Mouse (Mus musculus) midbrain, postnatal 0 days (tissue): ENCODE data around the gene Gm12216. TPM values are rescaled to one million over a fixed set of nuclear protein-coding genes. Genes with fewer than 3 reads are reported as not detected.

Source experiments
- ATAC-seq: fragments of 200-750 bp; cut with Nextera tagmentation; 2 replicates; pipeline ENCODE4 v1.8.0; 2017; ENCODE audit warnings: moderate number of reproducible peaks, mild to moderate bottlenecking, moderate TSS enrichment, moderate library complexity; ENCODE audit not compliant: low FRiP score
- DNase-seq: peaks from one replicate; pipeline ENCODE4 v3.0.0-alpha.2; 2015; ENCODE audit warnings: low spot score
- H3K27ac ChIP-seq: fragments of 300-500 bp; sonication (generic); 2 replicates; pipeline ENCODE4 v1.5.1; 2014; ENCODE audit warnings: low read depth, mild to moderate bottlenecking, low read length, mixed read lengths
- H3K27me3 ChIP-seq: fragments of 300-500 bp; sonication (generic); 2 replicates; pipeline ENCODE4 v1.6.1; 2014; ENCODE audit warnings: low read length, control low read depth, mixed read lengths; ENCODE audit not compliant: insufficient read depth
- H3K36me3 ChIP-seq: fragments of 300-500 bp; sonication (generic); 2 replicates; pipeline ENCODE4 v1.6.1; 2014; ENCODE audit warnings: low read length, control low read depth, mixed read lengths; ENCODE audit not compliant: insufficient read depth
- H3K4me1 ChIP-seq: fragments of 300-500 bp; sonication (generic); 2 replicates; pipeline ENCODE4 v1.6.1; 2014; ENCODE audit warnings: mild to moderate bottlenecking, control low read depth, antibody characterized with exemption, low read length, mixed read lengths; ENCODE audit not compliant: insufficient read depth
- H3K4me2 ChIP-seq: fragments of 300-500 bp; sonication (generic); 2 replicates; pipeline ENCODE4 v1.6.1; 2014; ENCODE audit warnings: low read depth, mild to moderate bottlenecking, low read length, mixed read lengths; ENCODE audit not compliant: poor library complexity, severe bottlenecking
- H3K4me3 ChIP-seq: fragments of 300-500 bp; sonication (generic); 2 replicates; pipeline ENCODE4 v1.5.1; 2014; ENCODE audit warnings: low read depth, mild to moderate bottlenecking, low read length, moderate library complexity
- H3K9ac ChIP-seq: fragments of 300-500 bp; sonication (generic); replicated peaks from 2 replicates; pipeline ENCODE4 v1.6.1; 2014; ENCODE audit warnings: mild to moderate bottlenecking, low read length, moderate library complexity, mixed read lengths; ENCODE audit not compliant: poor library complexity, severe bottlenecking
- H3K9me3 ChIP-seq: fragments of 300-500 bp; sonication (generic); 2 replicates; pipeline ENCODE4 v1.6.1; 2016; ENCODE audit warnings: low read length, control low read depth
- CTCF ChIP-seq: IDR thresholded peaks from 2 replicates; pipeline ENCODE4 v1.5.1; 2016; ENCODE audit warnings: antibody characterized with exemption, mild to moderate bottlenecking
- WGBS: fragments of 180-500 bp; shearing (Covaris S2); extraction: QIAGEN DNeasy Blood & Tissue Kit; methylation state at CpG from one replicate; pipeline ENCODE4 v1.1.7; 2014; 5-methylcytosine and 5-hydroxymethylcytosine counted together
- microRNA-seq: library from miRNA; unstranded; fragments of <30 nt; microRNA quantifications from one replicate; pipeline ENCODE4, GENCODE M21; 2016; ENCODE audit warnings: borderline number of aligned reads
- polyA plus RNA-seq: library from polyadenylated mRNA; unstranded; fragments of >200 nt; fragmentation: Nextera tagmentation; extraction: Ambion mirVana; gene quantifications from 2 replicates; pipeline ENCODE4 v1.2.1, GENCODE M21; 2015
- total RNA-seq: library from RNA; depleted of rRNA; stranded (reverse); fragments of >200 nt; gene quantifications from 2 replicates; pipeline ENCODE4 v1.2.3, GENCODE M21; 2014; rRNA removed

Gm12216 gene
- total and polyA plus RNA-seq, 2 experiments from 2014 or later = 0.65 TPM; not detected in 1

DNA sequence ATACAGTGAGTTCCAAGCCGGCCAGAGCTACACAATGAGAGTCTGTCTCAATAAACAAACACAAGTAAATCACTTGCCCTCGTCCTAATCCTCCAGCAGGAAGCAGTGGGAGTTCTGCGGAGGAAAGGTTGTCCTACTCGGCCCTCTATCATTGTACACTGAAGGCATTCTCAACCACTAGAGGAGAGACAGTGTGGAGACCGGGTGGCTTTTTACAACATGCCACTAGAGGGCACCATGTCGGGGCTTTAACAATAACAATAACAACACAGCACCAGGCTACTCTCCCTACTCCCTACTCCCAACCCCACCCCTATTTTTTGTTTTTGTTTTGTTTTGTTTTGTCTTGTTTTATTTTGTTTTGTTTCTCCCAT, 121.5 kb downstream of the Gm12216 start:
- no peak overlapping the region for H3K4me2 ChIP-seq
- ATAC-seq (peak; percentile 49; the same call in 1 of the 2 replicates), DNase-seq (peak; percentile 50)
- no peaks in the 10 kb centered on the region for H3K9me3 ChIP-seq
- peak; percentile 58 for TF ChIP-seq CTCF
- H3K36me3 ChIP-seq = no peaks in the 10 kb centered on the region
- H3K9ac ChIP-seq = no peak overlapping the region
- no peaks in the 10 kb centered on the region for H3K4me1 ChIP-seq
- no peaks in the 10 kb centered on the region for H3K27me3 ChIP-seq
- no peak overlapping the region for H3K4me3 ChIP-seq
- 34% methylated on average over 6 of the region's 6 CpGs for WGBS
- no peak overlapping the region for H3K27ac ChIP-seq

DNA sequence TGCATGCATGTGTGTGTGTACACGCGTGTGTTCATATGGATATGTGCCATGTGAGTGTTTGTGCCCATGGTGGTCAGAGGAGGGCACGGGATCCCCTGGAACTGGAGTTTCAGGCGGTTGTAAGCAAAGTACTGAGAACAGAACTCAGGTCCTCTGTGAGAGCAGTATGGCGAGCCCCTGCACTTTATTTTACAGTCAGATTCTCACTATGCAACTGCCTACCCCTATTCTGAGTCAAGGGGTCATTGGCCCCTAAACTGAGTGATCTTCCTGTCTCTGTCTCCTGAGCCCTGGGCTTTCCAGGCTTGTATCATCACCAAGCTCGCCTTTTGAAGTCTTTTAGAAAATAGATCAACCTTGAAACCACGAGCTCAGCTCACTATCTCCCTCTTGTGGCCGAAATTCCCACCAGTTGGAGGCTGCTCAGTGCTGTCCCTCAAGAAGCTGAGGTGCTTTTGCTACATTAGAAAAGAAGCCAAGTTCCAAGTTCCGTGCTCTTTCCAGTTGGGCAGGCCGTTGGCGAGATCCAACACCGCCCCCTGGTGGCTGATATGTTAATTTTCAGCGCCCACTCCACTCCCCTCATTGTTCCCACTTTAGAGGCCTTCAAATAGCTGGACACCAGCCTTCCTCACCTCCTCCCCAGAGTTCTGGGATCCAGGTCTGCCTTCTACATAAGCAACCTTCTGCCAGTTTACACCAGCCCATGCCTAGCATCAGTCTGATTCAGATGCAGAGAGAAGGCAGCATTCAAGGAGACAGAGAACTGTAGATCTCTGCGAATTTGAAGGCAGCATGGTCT, 122.1 kb downstream of the Gm12216 start:
- H3K4me2 ChIP-seq = no peak overlapping the region
- DNase-seq (peak; percentile 84), ATAC-seq (peak; percentile 49; the same call in 1 of the 2 replicates)
- H3K4me1 ChIP-seq = no peaks in the 10 kb centered on the region
- no peaks in the 10 kb centered on the region for H3K36me3 ChIP-seq
- no peak overlapping the region for H3K27ac ChIP-seq
- no peak overlapping the region for H3K4me3 ChIP-seq
- WGBS = 46% methylated on average over 14 of the region's 14 CpGs
- H3K27me3 ChIP-seq = no peaks in the 10 kb centered on the region
- H3K9ac ChIP-seq = no peak overlapping the region
- no peaks in the 10 kb centered on the region for H3K9me3 ChIP-seq
- TF ChIP-seq CTCF = peak; percentile 80

DNA sequence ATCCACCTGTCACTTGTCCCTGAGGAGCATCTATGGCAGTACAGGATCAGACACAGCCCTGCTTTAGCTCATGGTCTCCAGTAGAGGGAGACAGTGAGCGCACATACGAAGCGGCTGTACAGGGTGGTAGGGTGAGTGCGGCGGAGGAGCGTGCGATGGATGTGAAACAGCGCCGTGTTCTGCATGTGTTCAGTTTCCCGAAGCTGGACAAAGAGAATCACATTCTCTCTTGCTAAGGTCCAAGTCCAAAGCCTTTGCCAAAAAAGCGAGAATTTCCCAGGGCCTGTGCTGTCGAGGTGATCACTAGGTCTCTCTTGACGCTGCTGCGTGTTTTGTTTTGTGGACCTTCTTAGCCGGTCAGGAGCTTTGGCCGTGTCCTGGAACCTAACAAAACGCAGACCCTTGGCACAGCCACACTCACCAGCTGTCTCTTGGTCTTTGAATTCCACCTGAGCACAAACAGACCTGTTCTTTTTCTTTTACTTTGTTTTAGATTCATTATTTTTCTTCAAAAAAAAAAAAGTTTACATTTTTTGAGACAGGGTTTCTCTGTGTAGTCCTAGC, 123.3 kb downstream of the Gm12216 start:
- DNase-seq = peak; percentile 89
- peak; percentile 95 for TF ChIP-seq CTCF
- H3K9me3 ChIP-seq = no peaks in the 10 kb centered on the region
- H3K27ac ChIP-seq = no peak overlapping the region
- 21% methylated on average over 17 of the region's 17 CpGs for WGBS
- H3K4me3 ChIP-seq = no peak overlapping the region
- H3K27me3 ChIP-seq = no peaks in the 10 kb centered on the region
- H3K36me3 ChIP-seq = no peaks in the 10 kb centered on the region
- no peaks in the 10 kb centered on the region for H3K4me1 ChIP-seq
- peak overlapping the region; percentile 36 for H3K4me2 ChIP-seq
- H3K9ac ChIP-seq = no peak overlapping the region
- ATAC-seq = peak; percentile 77

DNA sequence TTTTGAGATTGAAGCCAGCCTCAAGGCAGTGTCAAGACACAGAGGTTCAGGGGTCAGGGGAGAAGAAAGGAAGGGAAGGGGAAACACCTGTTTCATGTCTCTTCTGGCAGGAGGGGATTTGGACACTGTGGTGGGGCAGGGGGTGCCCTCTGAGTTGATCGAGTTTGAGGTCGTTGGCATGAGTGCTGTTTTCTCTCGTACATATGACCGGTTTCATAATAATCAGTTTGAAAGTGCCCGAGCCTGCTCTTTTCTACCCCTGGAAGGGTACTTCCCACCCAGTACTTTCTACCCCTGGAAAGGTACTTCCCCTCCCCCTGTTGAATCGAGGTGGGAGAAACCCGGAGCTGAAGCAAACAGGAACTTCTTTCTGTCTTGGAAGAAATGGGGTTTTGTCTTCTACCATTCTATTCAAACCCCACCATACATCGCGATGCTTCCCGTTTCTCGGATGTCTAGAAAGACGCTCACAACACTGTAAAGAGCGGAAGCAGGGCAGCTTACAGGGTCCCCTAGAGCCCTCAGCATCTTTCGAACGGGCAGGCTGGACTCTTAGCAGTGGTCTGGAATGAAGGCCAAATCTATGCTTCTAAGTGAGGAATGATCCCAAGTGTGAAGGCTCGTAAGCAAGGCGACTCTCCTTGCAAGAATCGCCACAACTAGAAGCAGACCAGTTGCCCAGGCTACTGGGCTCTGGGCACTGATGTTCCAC, 123.9 kb downstream of the Gm12216 start:
- no peak for TF ChIP-seq CTCF
- DNase-seq (no peak), ATAC-seq (no peak)
- H3K4me1 ChIP-seq = no peaks in the 10 kb centered on the region
- no peak overlapping the region for H3K4me2 ChIP-seq
- H3K27me3 ChIP-seq = no peaks in the 10 kb centered on the region
- H3K4me3 ChIP-seq = no peak overlapping the region
- no peak overlapping the region for H3K9ac ChIP-seq
- H3K36me3 ChIP-seq = no peaks in the 10 kb centered on the region
- H3K9me3 ChIP-seq = no peaks in the 10 kb centered on the region
- WGBS = 69% methylated on average over 18 of the region's 18 CpGs
- H3K27ac ChIP-seq = no peak overlapping the region

DNA sequence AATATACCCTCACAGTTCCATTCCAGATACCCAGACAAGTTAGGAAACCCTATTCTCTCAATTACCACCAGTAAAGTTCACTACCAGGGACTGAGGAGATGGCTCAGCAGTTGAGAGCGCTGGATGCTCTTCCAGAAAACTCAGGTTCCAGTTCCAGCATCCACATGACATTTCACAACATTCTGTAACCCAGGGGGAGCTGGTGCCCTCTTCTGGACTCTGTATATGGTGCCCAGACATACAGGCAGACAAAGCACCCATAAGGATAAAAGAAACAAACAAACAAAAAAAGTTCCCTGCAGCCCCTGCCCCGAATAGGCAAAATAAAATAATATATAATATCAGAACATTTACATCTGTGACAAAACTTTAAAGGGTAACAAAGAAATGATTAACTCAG, 124.6 kb downstream of the Gm12216 start:
- Histone ChIP-seq H3K27me3 (no peaks in the 10 kb centered on the region), H3K4me3 (no peak overlapping the region), H3K9ac (no peak overlapping the region), H3K9me3 (no peaks in the 10 kb centered on the region), H3K36me3 (no peaks in the 10 kb centered on the region), H3K4me2 (no peak overlapping the region), H3K27ac (no peak overlapping the region), H3K4me1 (no peaks in the 10 kb centered on the region)
- WGBS = 80% methylated on average over 2 of the region's 2 CpGs
- DNase-seq (no peak), ATAC-seq (no peak)
- TF ChIP-seq CTCF = no peak; the same call in 1 of the 2 replicates

DNA sequence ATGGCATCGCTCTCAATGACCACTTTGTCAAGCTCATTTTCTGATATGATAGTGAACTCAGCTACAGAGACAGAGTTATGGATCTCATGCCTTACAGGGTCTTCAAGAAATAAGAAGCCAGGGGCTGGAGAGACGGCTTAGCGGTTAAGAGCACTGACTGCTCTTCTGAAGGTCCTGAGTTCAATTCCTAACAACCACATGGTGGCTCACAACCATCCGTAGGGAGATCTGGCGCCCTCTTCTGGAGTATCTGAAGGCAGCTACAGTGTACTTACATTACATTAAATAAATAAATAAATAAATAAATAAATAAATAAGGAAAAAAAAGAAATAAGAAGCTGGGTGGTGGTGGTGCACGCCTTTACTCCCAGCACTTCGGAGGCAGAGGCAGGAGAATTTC, 125.2 kb downstream of the Gm12216 start:
- Histone ChIP-seq H3K27ac (no peak overlapping the region), H3K4me3 (no peak overlapping the region), H3K27me3 (no peaks in the 10 kb centered on the region), H3K36me3 (no peaks in the 10 kb centered on the region), H3K4me2 (no peak overlapping the region), H3K9ac (no peak overlapping the region), H3K4me1 (no peaks in the 10 kb centered on the region), H3K9me3 (no peaks in the 10 kb centered on the region)
- peak; percentile 24 for TF ChIP-seq CTCF
- no peak for ATAC-seq
- 89% methylated on average over 7 of the region's 7 CpGs for WGBS
- no peak for DNase-seq

Small RNAs within 50 kb of the gene (microRNA-seq; reads per million reads assigned to microRNA genes)
- not detected for gene Mir7671

Other genes with a start within 250 kb of the Gm12216 start
- gene Il4, start 240.6 kb downstream of the Gm12216 start, total RNA-seq = not detected in 2 replicates
- gene Il4, start 240.6 kb downstream of the Gm12216 start, polyA plus RNA-seq = 3.9 and 4.9 TPM in 2 replicates
- not detected in 2 replicates for gene Il13, start 224.6 kb downstream of the Gm12216 start, total RNA-seq
- not detected in 2 replicates for gene Il13, start 224.6 kb downstream of the Gm12216 start, polyA plus RNA-seq
- 5.2 and 5.8 TPM in 2 replicates for gene Rad50, start 151.9 kb downstream of the Gm12216 start, total RNA-seq
- gene Rad50, start 151.9 kb downstream of the Gm12216 start, polyA plus RNA-seq = 8.9 and 10.0 TPM in 2 replicates
- not detected in 2 replicates for gene Il5, start 138.5 kb downstream of the Gm12216 start, total RNA-seq
- gene Il5, start 138.5 kb downstream of the Gm12216 start, polyA plus RNA-seq = 0.15 and 0.30 TPM in 2 replicates
- 0.93 and 3.2 TPM in 2 replicates for gene Irf1, start 89.2 kb downstream of the Gm12216 start, total RNA-seq
- 3.2 and 4.0 TPM in 2 replicates for gene Irf1, start 89.2 kb downstream of the Gm12216 start, polyA plus RNA-seq
- gene Gm17334, start 86.1 kb downstream of the Gm12216 start, total RNA-seq = 0.57 TPM in 1 of 2 replicates, not detected in the other
- gene Gm17334, start 86.1 kb downstream of the Gm12216 start, polyA plus RNA-seq = not detected in 2 replicates
- 13.2 and 13.6 TPM in 2 replicates for gene Slc22a5, start 32.4 kb upstream of the Gm12216 start, total RNA-seq
- gene Slc22a5, start 32.4 kb upstream of the Gm12216 start, polyA plus RNA-seq = 12.8 and 13.0 TPM in 2 replicates
- gene Slc22a21, start 121.1 kb upstream of the Gm12216 start, total RNA-seq = 4.4 and 6.7 TPM in 2 replicates
- 4.7 and 5.9 TPM in 2 replicates for gene Slc22a21, start 121.1 kb upstream of the Gm12216 start, polyA plus RNA-seq
- gene Slc22a4, start 168.8 kb upstream of the Gm12216 start, total RNA-seq = 6.2 and 8.3 TPM in 2 replicates
- 7.8 and 8.7 TPM in 2 replicates for gene Slc22a4, start 168.8 kb upstream of the Gm12216 start, polyA plus RNA-seq
- gene Pdlim4, start 209.8 kb upstream of the Gm12216 start, total RNA-seq = 19.5 and 31.7 TPM in 2 replicates
- 32.8 and 35.1 TPM in 2 replicates for gene Pdlim4, start 209.8 kb upstream of the Gm12216 start, polyA plus RNA-seq
- 8.9 and 16.4 TPM in 2 replicates for gene P4ha2, start 240.8 kb upstream of the Gm12216 start, total RNA-seq
- 8.6 and 8.7 TPM in 2 replicates for gene P4ha2, start 240.8 kb upstream of the Gm12216 start, polyA plus RNA-seq